Mouse (Mus musculus) heart, embryonic 14.5 days (tissue): ENCODE measurements around the gene Ank3. TPM values are rescaled to one million over a fixed set of nuclear protein-coding genes. Genes with fewer than 3 reads are reported as not detected.

Source experiments
- ATAC-seq: fragments of 200-750 bp; cut with Nextera tagmentation; 2 replicates; pipeline ENCODE4 v1.8.0; 2017; ENCODE audit warnings: low read depth, moderate TSS enrichment; ENCODE audit not compliant: insufficient number of reproducible peaks, insufficient read depth, low FRiP score
- H3K27ac ChIP-seq, 2 experiments: fragments of 200-500 bp in 1 of 2; fragments of 300-500 bp in 1 of 2; sonication (generic) in 1 of 2; replicated peaks in 1 of 2; 2 replicates each; pipeline ENCODE4 v1.5.1; 2012 to 2014; ENCODE audit warnings: low read depth in 2 of 2, low read length in 2 of 2, control low read depth in 1 of 2, mild to moderate bottlenecking in 1 of 2, mixed read lengths in 1 of 2; ENCODE audit not compliant: control insufficient read depth in 1 of 2, insufficient read depth in 1 of 2
- H3K27me3 ChIP-seq: fragments of 300-500 bp; sonication (generic); 2 replicates; pipeline ENCODE4 v1.6.1; 2014; ENCODE audit warnings: mild to moderate bottlenecking, low read length, control low read depth; ENCODE audit not compliant: control insufficient read depth, insufficient read depth
- H3K36me3 ChIP-seq: fragments of 300-500 bp; sonication (generic); 2 replicates; pipeline ENCODE4 v1.6.1; 2014; ENCODE audit warnings: mild to moderate bottlenecking, control low read depth, low read length, mixed read lengths; ENCODE audit not compliant: control insufficient read depth, insufficient read depth
- H3K4me1 ChIP-seq, 2 experiments: fragments of 200-500 bp in 1 of 2; fragments of 300-500 bp in 1 of 2; sonication (generic) in 1 of 2; 2 replicates each; pipeline ENCODE4 v1.6.1; 2012 to 2014; ENCODE audit warnings: low read length in 2 of 2, control low read depth in 1 of 2, mixed read lengths in 1 of 2; ENCODE audit not compliant: control insufficient read depth in 2 of 2, insufficient read depth in 2 of 2
- H3K4me2 ChIP-seq: fragments of 300-500 bp; sonication (generic); 2 replicates; pipeline ENCODE4 v1.6.1; 2014; ENCODE audit warnings: mild to moderate bottlenecking, low read length
- H3K4me3 ChIP-seq, 2 experiments: fragments of 200-500 bp in 1 of 2; fragments of 300-500 bp in 1 of 2; sonication (generic) in 1 of 2; 2 replicates each; pipeline ENCODE4 v1.5.1; 2012 to 2014; ENCODE audit warnings: low read length in 2 of 2, mild to moderate bottlenecking in 2 of 2, control low read depth in 1 of 2, low read depth in 1 of 2, moderate library complexity in 1 of 2; ENCODE audit not compliant: control insufficient read depth in 1 of 2, insufficient read depth in 1 of 2
- H3K9ac ChIP-seq: fragments of 300-500 bp; sonication (generic); 2 replicates; pipeline ENCODE4 v1.6.1; 2014; ENCODE audit warnings: mild to moderate bottlenecking, low read length
- H3K9me3 ChIP-seq: fragments of 300-500 bp; sonication (generic); 2 replicates; pipeline ENCODE4 v1.6.1; 2016; ENCODE audit warnings: low read length, control low read depth; ENCODE audit not compliant: control insufficient read depth
- WGBS: fragments of 180-500 bp; shearing (Covaris S2); extraction: QIAGEN DNeasy Blood & Tissue Kit; methylation state at CpG from one replicate; pipeline ENCODE4 v1.1.7; 2014; 5-methylcytosine and 5-hydroxymethylcytosine counted together
- polyA plus RNA-seq: library from polyadenylated mRNA; unstranded; fragments of >200 nt; fragmentation: Nextera tagmentation; extraction: Ambion mirVana; gene quantifications from 2 replicates; pipeline ENCODE4 v1.2.1, GENCODE M21; 2014

Gene Ank3
- polyA plus RNA-seq, 1 experiment from 2014 or later: 43.2 TPM

- H3K27me3 ChIP-seq: no peaks in the 10 kb centered on the region
- no peak overlapping the region for H3K4me2 ChIP-seq
- 89% methylated on average over 13 of the region's 13 CpGs for WGBS
- H3K36me3 ChIP-seq: peaks cover 54% of the 10 kb centered on the region
- H3K9me3 ChIP-seq: no peaks in the 10 kb centered on the region
- no peak for ATAC-seq
- no peak overlapping the region for H3K27ac ChIP-seq
- H3K4me1 ChIP-seq: peaks cover 0 to 9% of the 10 kb centered on the region in 2 experiments; a peak in 2 of 4 replicates
- H3K4me3 ChIP-seq: no peak overlapping the region
- H3K9ac ChIP-seq: no peak overlapping the region
These were observed 615.4 kb downstream of the Ank3 start for GRCm38 (mm10) chr10:70013931-70014330.

- H3K4me1 ChIP-seq: peaks cover 0 to 9% of the 10 kb centered on the region in 2 experiments; a peak in 2 of 4 replicates
- H3K4me3 ChIP-seq: no peak overlapping the region
- no peak for ATAC-seq
- H3K9ac ChIP-seq: no peak overlapping the region
- H3K4me2 ChIP-seq: no peak overlapping the region
- 77% methylated on average over 9 of the region's 9 CpGs for WGBS
- H3K27ac ChIP-seq: no peak overlapping the region
- peaks cover 57% of the 10 kb centered on the region for H3K36me3 ChIP-seq
- H3K27me3 ChIP-seq: no peaks in the 10 kb centered on the region
- H3K9me3 ChIP-seq: peaks cover 4% of the 10 kb centered on the region; the same call in 1 of the 2 replicates
These were observed 616.6 kb downstream of the Ank3 start for GRCm38 (mm10) chr10:70015201-70015600.

DNA sequence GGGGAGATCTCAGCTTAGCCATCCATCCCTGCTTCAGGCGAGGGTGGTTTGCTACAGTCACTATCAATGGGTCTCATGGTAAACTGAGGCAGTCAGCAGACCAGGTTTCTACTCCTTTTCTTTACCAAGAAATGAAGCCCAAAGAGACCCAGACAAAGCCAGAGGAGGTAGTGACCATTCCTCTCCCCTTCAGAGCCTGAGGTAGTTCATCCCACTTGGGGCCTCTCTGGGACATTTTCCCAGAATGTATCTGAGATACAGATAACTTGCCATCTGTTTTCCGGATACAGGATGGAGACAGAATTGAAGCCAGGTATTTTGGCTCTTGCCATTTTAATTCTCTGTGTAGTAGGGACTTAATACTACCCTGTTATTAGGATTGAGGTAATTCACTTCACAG is 620.1 kb downstream of the Ank3 start:
- WGBS: 70% methylated on average over 2 of the region's 2 CpGs
- Histone ChIP-seq H3K27me3 (no peaks in the 10 kb centered on the region), H3K27ac (no peak overlapping the region), H3K4me1 (no peaks in the 10 kb centered on the region), H3K4me2 (no peak overlapping the region), H3K9me3 (peaks cover 6% of the 10 kb centered on the region; the same call in 1 of the 2 replicates), H3K36me3 (peaks cover 54% of the 10 kb centered on the region), H3K4me3 (no peak overlapping the region), H3K9ac (no peak overlapping the region)
- ATAC-seq: no peak

DNA sequence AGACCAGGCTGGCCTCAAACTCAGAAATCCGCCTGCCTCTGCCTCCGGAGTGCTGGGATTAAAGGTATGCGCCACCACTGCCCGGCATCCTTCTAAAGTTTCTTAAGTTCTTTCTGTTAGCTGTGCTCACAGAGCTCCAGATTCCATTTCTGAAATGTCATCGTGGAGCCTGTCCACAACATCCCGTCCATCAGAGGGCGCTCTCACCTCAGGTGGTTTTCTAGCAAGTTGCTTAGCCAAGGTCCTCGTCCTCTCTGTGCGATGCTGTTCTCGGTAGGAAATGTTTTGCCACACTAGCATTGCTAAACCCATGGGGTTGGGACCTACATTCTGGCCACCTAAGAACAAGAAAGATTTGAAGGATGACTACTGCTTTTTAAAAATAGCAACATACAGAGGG is 623.1 kb downstream of the Ank3 start:
- Histone ChIP-seq H3K9ac (no peak overlapping the region), H3K4me1 (no peaks in the 10 kb centered on the region), H3K4me3 (no peak overlapping the region), H3K27ac (no peak overlapping the region), H3K4me2 (no peak overlapping the region), H3K27me3 (no peaks in the 10 kb centered on the region), H3K36me3 (peaks cover 31% of the 10 kb centered on the region), H3K9me3 (peaks cover 6% of the 10 kb centered on the region; the same call in 1 of the 2 replicates)
- WGBS: 81% methylated on average over 10 of the region's 10 CpGs
- no peak for ATAC-seq

DNA sequence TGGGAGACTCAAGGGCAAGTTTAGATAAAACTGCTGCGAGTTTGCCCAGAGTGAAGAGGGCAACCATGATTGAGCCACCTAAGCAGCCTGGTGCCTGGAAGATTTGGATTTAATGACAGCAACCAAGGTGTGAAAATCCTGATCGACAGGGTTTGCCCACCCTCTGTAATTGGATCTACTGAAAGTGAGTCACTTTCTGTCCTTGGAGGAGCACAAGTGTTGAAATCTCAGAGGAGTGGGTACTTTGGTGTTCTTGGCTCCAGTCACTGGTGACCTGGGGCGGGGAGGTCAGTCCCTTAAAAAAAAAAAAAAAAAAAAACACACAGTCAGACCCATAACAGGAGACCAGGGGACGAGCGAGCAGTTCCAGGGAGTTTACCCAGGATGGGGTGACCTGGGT is 624.0 kb downstream of the Ank3 start:
- H3K36me3 ChIP-seq: peaks cover 26% of the 10 kb centered on the region
- no peak overlapping the region for H3K4me3 ChIP-seq
- no peak overlapping the region for H3K9ac ChIP-seq
- ATAC-seq: no peak
- no peak overlapping the region for H3K27ac ChIP-seq
- WGBS: 36% methylated on average over 5 of the region's 5 CpGs
- no peak overlapping the region for H3K4me2 ChIP-seq
- H3K9me3 ChIP-seq: peaks cover 6% of the 10 kb centered on the region; the same call in 1 of the 2 replicates
- no peaks in the 10 kb centered on the region for H3K4me1 ChIP-seq
- H3K27me3 ChIP-seq: no peaks in the 10 kb centered on the region

DNA sequence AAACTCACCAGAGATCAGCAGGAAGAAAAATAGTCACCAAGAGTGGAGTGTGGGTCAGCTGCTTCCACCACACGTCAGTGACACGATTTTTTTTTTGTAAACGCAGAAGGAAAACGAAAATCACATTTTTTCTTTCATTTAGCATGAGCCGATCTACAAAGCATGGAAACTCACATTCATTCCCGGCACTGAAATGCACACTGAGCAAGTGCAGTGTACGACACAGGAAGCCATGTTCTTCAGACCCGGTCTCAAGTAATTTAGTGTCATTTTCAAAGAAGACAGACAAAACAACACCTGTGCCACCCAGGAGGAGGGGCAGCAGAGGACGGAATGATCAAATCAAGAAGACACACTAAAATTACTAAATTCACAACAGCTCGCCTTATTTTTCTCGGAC is 625.3 kb downstream of the Ank3 start:
- no peak for ATAC-seq

GRCm38 (mm10) chr10:70031942-70032341 is 633.4 kb downstream of the Ank3 start:
- H3K36me3 ChIP-seq: no peaks in the 10 kb centered on the region
- H3K9me3 ChIP-seq: no peaks in the 10 kb centered on the region
- ATAC-seq: no peak
- no peaks in the 10 kb centered on the region for H3K27me3 ChIP-seq
- WGBS: 74% methylated on average over 8 of the region's 8 CpGs
- no peak overlapping the region for H3K4me2 ChIP-seq
- H3K27ac ChIP-seq: no peak overlapping the region
- H3K9ac ChIP-seq: no peak overlapping the region
- no peak overlapping the region for H3K4me3 ChIP-seq
- H3K4me1 ChIP-seq: no peaks in the 10 kb centered on the region

More for the DNA sequence above, 625.3 kb downstream of the Ank3 start:
- WGBS: 87% methylated on average over 11 of the region's 11 CpGs
- no peak overlapping the region for H3K4me2 ChIP-seq
- no peak overlapping the region for H3K9ac ChIP-seq
- no peak overlapping the region for H3K27ac ChIP-seq
- H3K27me3 ChIP-seq: no peaks in the 10 kb centered on the region
- peaks cover 20% of the 10 kb centered on the region for H3K36me3 ChIP-seq
- no peaks in the 10 kb centered on the region for H3K4me1 ChIP-seq
- H3K4me3 ChIP-seq: no peak overlapping the region
- H3K9me3 ChIP-seq: peaks cover 6% of the 10 kb centered on the region; the same call in 1 of the 2 replicates

DNA sequence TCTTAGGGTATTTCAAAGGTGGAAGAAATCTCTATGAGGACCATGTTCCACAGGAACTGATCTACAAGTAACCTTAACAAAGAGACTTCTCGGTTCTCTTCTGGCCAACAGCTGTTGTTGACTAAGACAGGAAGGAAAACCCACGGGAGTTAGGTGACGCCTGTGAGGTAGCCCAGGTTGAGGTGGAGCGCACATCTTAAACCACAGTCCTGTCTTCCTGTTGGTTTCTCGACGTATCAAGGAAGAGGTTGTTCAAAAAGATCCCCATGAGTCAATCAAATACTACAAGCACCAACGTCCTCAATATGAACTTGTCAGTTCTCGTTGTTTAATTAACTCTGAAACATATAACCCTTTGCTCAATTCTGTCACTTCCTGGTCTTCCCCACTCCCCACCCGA is 634.4 kb downstream of the Ank3 start:
- H3K4me3 ChIP-seq: no peak overlapping the region
- H3K9me3 ChIP-seq: no peaks in the 10 kb centered on the region
- H3K4me1 ChIP-seq: no peaks in the 10 kb centered on the region
- no peak overlapping the region for H3K4me2 ChIP-seq
- ATAC-seq: no peak
- WGBS: 84% methylated on average over 9 of the region's 9 CpGs
- H3K36me3 ChIP-seq: no peaks in the 10 kb centered on the region
- H3K27me3 ChIP-seq: no peaks in the 10 kb centered on the region
- no peak overlapping the region for H3K27ac ChIP-seq
- H3K9ac ChIP-seq: no peak overlapping the region
